Mouse (Mus musculus) forebrain, embryonic 11.5 days (tissue): ENCODE measurements at regions not wholly inside any gene's neighbourhood (a gene's known extent, or its start where the extent isn't known, plus 50 kb on each side); places are given as distances from the start of the nearest gene placed in this dataset.

Experiments used
- ATAC-seq: fragments of 200-750 bp; cut with Nextera tagmentation; replicated peaks from 2 replicates; pipeline ENCODE4 v1.8.0; 2017; ENCODE audit warnings: moderate TSS enrichment; ENCODE audit not compliant: low FRiP score
- DNase-seq: peaks from one replicate; pipeline ENCODE4 v3.0.0-alpha.2; 2017; ENCODE audit warnings: low spot score
- H3K27ac ChIP-seq: fragments of 300-500 bp; sonication (generic); 2 replicates; pipeline ENCODE4 v1.5.1; 2014; ENCODE audit warnings: low read depth, low read length
- H3K27me3 ChIP-seq: fragments of 300-500 bp; sonication (generic); 2 replicates; pipeline ENCODE4 v1.6.1; 2014; ENCODE audit warnings: mild to moderate bottlenecking, low read length, mixed read lengths; ENCODE audit not compliant: control insufficient read depth, insufficient read depth
- H3K36me3 ChIP-seq: fragments of 300-500 bp; sonication (generic); 2 replicates; pipeline ENCODE4 v1.6.1; 2014; ENCODE audit warnings: mild to moderate bottlenecking, low read length, moderate library complexity, mixed read lengths; ENCODE audit not compliant: control insufficient read depth, insufficient read depth
- H3K4me1 ChIP-seq: fragments of 300-500 bp; sonication (generic); replicated peaks from 2 replicates; pipeline ENCODE4 v1.6.1; 2014; ENCODE audit warnings: low read length, mixed read lengths; ENCODE audit not compliant: control insufficient read depth, insufficient read depth
- H3K4me2 ChIP-seq: fragments of 300-500 bp; sonication (generic); 2 replicates; pipeline ENCODE4 v1.6.1; 2014; ENCODE audit warnings: low read depth, mild to moderate bottlenecking, low read length, moderate library complexity, mixed read lengths; ENCODE audit not compliant: severe bottlenecking
- H3K4me3 ChIP-seq: fragments of 300-500 bp; sonication (generic); 2 replicates; pipeline ENCODE4 v1.5.1; 2014; ENCODE audit warnings: low read depth, low read length
- H3K9ac ChIP-seq: fragments of 300-500 bp; sonication (generic); 2 replicates; pipeline ENCODE4 v1.6.1; 2014; ENCODE audit warnings: low read length
- H3K9me3 ChIP-seq: fragments of 300-500 bp; sonication (generic); 2 replicates; pipeline ENCODE4 v1.6.1; 2016; ENCODE audit warnings: low read length, mixed read lengths; ENCODE audit not compliant: control insufficient read depth
- whole genome bisulfite sequencing: fragments of 180-500 bp; shearing (Covaris S2); extraction: QIAGEN DNeasy Blood & Tissue Kit; methylation state at CpG from one replicate; pipeline ENCODE4 v1.1.7; 2014; 5-methylcytosine and 5-hydroxymethylcytosine counted together

GRCm38 (mm10) chr2:171231288-171232050, 499.9 kb downstream of the Dok5 start:
- Histone ChIP-seq H3K9me3 (no peaks in the 10 kb centered on the region), H3K27me3 (no peaks in the 10 kb centered on the region), H3K4me2 (no peak overlapping the region), H3K4me3 (no peak overlapping the region), H3K9ac (no peak overlapping the region), H3K4me1 (no peaks in the 10 kb centered on the region), H3K27ac (no peak overlapping the region), H3K36me3 (no peaks in the 10 kb centered on the region)
- ATAC-seq: no peak
- DNase-seq: no peak
- WGBS: 85% methylated on average over 7 of the region's 7 CpGs

- Histone ChIP-seq H3K9ac (no peak overlapping the region), H3K4me2 (no peak overlapping the region), H3K4me3 (no peak overlapping the region), H3K36me3 (no peaks in the 10 kb centered on the region), H3K9me3 (no peaks in the 10 kb centered on the region), H3K4me1 (no peaks in the 10 kb centered on the region), H3K27ac (no peak overlapping the region), H3K27me3 (no peaks in the 10 kb centered on the region)
- no peak for ATAC-seq
- DNase-seq: no peak
- 91% methylated on average over 12 of the region's 12 CpGs for WGBS
Measured at GRCm38 (mm10) chr2:171230536-171230935, 498.9 kb downstream of the Dok5 start.

GRCm38 (mm10) chr2:171228229-171228628, 496.6 kb downstream of the Dok5 start:
- H3K4me3 ChIP-seq: no peak overlapping the region
- no peaks in the 10 kb centered on the region for H3K27me3 ChIP-seq
- no peak overlapping the region for H3K27ac ChIP-seq
- H3K9ac ChIP-seq: no peak overlapping the region
- DNase-seq (no peak), ATAC-seq (no peak; the same call in 1 of the 2 replicates)
- H3K4me1 ChIP-seq: no peaks in the 10 kb centered on the region
- 31% methylated on average over 3 of the region's 3 CpGs for WGBS
- no peaks in the 10 kb centered on the region for H3K9me3 ChIP-seq
- H3K4me2 ChIP-seq: no peak overlapping the region
- H3K36me3 ChIP-seq: no peaks in the 10 kb centered on the region

GRCm38 (mm10) chr2:171213792-171214191, 482.2 kb downstream of the Dok5 start:
- H3K36me3 ChIP-seq: no peaks in the 10 kb centered on the region
- ATAC-seq (no peak), DNase-seq (no peak)
- H3K27ac ChIP-seq: no peak overlapping the region
- no peaks in the 10 kb centered on the region for H3K9me3 ChIP-seq
- no peak overlapping the region for H3K9ac ChIP-seq
- H3K4me2 ChIP-seq: no peak overlapping the region
- no peak overlapping the region for H3K4me3 ChIP-seq
- no peaks in the 10 kb centered on the region for H3K27me3 ChIP-seq
- no peaks in the 10 kb centered on the region for H3K4me1 ChIP-seq
- 72% methylated on average over 6 of the region's 6 CpGs for WGBS

- Histone ChIP-seq H3K27me3 (no peaks in the 10 kb centered on the region), H3K9me3 (no peaks in the 10 kb centered on the region), H3K36me3 (no peaks in the 10 kb centered on the region), H3K4me2 (no peak overlapping the region), H3K4me3 (no peak overlapping the region), H3K27ac (no peak overlapping the region), H3K4me1 (no peaks in the 10 kb centered on the region), H3K9ac (no peak overlapping the region)
- ATAC-seq (no peak), DNase-seq (no peak)
- 83% methylated on average over 7 of the region's 7 CpGs for WGBS
Measured at GRCm38 (mm10) chr2:171196472-171196871, 464.9 kb downstream of the Dok5 start.

GRCm38 (mm10) chr2:171192181-171192580, 460.6 kb downstream of the Dok5 start:
- 67% methylated on average over 5 of the region's 5 CpGs for WGBS
- H3K27me3 ChIP-seq: no peaks in the 10 kb centered on the region
- ATAC-seq: no peak
- no peak for DNase-seq
- H3K4me3 ChIP-seq: no peak overlapping the region
- H3K4me1 ChIP-seq: no peaks in the 10 kb centered on the region
- no peak overlapping the region for H3K4me2 ChIP-seq
- no peaks in the 10 kb centered on the region for H3K36me3 ChIP-seq
- H3K27ac ChIP-seq: no peak overlapping the region
- no peak overlapping the region for H3K9ac ChIP-seq
- no peaks in the 10 kb centered on the region for H3K9me3 ChIP-seq
